Mouse (Mus musculus): ENCODE results near the gene Pard3.

GRCm38 (mm10) chr8:127512001-127512573, 448.4 kb downstream of the Pard3 start:
- TF ChIP-seq CTCF (IDR thresholded peaks at IDR 0.05; ENCODE audit: low read depth) (0 out of 2 replicates have a peak, but pooled peaks have one; percentile 20), EP300 (optimal IDR thresholded peaks at IDR 0.05) (no peak)

All from stomach, postnatal 0 days (tissue).